Mouse (Mus musculus): Measurements from ENCODE around the gene Casc3. TPM values are rescaled to one million over a fixed set of nuclear protein-coding genes. Genes with fewer than 3 reads are reported as not detected.

Casc3 gene
- total and polyA plus RNA-seq, 3 experiments = 14.4 to 71.7 (median 16.7) TPM

- no peak for DNase-seq (ENCODE audit: extremely low read depth)
- Histone ChIP-seq H3K9ac (ENCODE audit: insufficient read depth, low read depth) (no peak overlapping the region), H3K27ac (ENCODE audit: insufficient read depth, low read depth) (no peak overlapping the region), H3K4me2 (ENCODE audit: insufficient read depth, low read depth, poor library complexity, severe bottlenecking) (no peak overlapping the region), H3K36me3 (replicated peaks in 1 of 2; ENCODE audit: control insufficient read depth in 1 of 2, insufficient read depth in 1 of 2, low read length in 1 of 2) (peaks cover 0 to 16% of the 10 kb centered on the region in 2 experiments), H3K4me1 (ENCODE audit: control insufficient read depth in 1 of 2, insufficient read depth in 2 of 2) (peaks cover 16 to 26% of the 10 kb centered on the region in 2 experiments), H3K9me3 (replicated peaks; ENCODE audit: low read length) (no peaks in the 10 kb centered on the region), H3K27me3 (replicated peaks) (no peaks in the 10 kb centered on the region), H3K79me2 (replicated peaks; ENCODE audit: control insufficient read depth, extremely low read depth, insufficient read depth, poor library complexity, severe bottlenecking) (no peaks in the 10 kb centered on the region), H3K4me3 (replicated peaks in 1 of 3; ENCODE audit: low read depth in 2 of 3, low read length in 2 of 3, poor library complexity in 1 of 3) (no peak overlapping the region)
- TF ChIP-seq IRF4 (IDR thresholded peaks at IDR 0.05; ENCODE audit: low read depth, low read length) (no peak), GABPA (IDR thresholded peaks at IDR 0.05; ENCODE audit: insufficient replicate concordance, low read depth, low read length) (no peak), BHLHE40 (IDR thresholded peaks at IDR 0.05; ENCODE audit: low read depth, low read length) (no peak), UBTF (IDR thresholded peaks at IDR 0.05; ENCODE audit: low read depth, low read length) (no peak), ZC3H11A (IDR thresholded peaks at IDR 0.05; ENCODE audit: low read depth, low read length) (no peak), KAT2A (IDR thresholded peaks at IDR 0.05; ENCODE audit: insufficient replicate concordance, low read length) (no peak), POLR2A (IDR thresholded peaks at IDR 0.05; ENCODE audit: low read depth, low read length) (no peak), CHD2 (IDR thresholded peaks at IDR 0.05; ENCODE audit: low read length) (no peak), TCF12 (IDR thresholded peaks at IDR 0.05; ENCODE audit: low read depth, low read length) (no peak), E2F4 (IDR thresholded peaks at IDR 0.05; ENCODE audit: insufficient replicate concordance, low read depth, low read length) (no peak), ZKSCAN1 (IDR thresholded peaks at IDR 0.05; ENCODE audit: borderline replicate concordance, low read depth, low read length) (no peak), NRF1 (IDR thresholded peaks at IDR 0.05; ENCODE audit: low read depth, low read length) (no peak), CHD1 (IDR thresholded peaks at IDR 0.05; ENCODE audit: low read depth, low read length) (no peak), PAX5 (IDR thresholded peaks at IDR 0.05; ENCODE audit: low read length) (no peak), USF2 (conservative IDR thresholded peaks at IDR 0.05; ENCODE audit: low read depth, low read length) (no peak)
- dilution Hi-C loops (cut with MboI; ENCODE audit: extremely low pct_ligation_motif_present, extremely low pct_unique_long_range_greater_than_20kb, low sequenced_read_pairs) = no loop called here
- in situ Hi-C loops (cut with MboI; ENCODE audit: low pct_ligation_motif_present, low pct_unique_long_range_greater_than_20kb, low sequenced_read_pairs) = no loop called here
These were observed 37.9 kb upstream of the Casc3 start for GRCm38 (mm10) chr11:98766816-98767215.

- in situ Hi-C loops (cut with MboI; ENCODE audit: low pct_ligation_motif_present, low pct_unique_long_range_greater_than_20kb, low sequenced_read_pairs) (no loop called here), dilution Hi-C loops (cut with MboI; ENCODE audit: extremely low pct_ligation_motif_present, extremely low pct_unique_long_range_greater_than_20kb, low sequenced_read_pairs) (no loop called here)
- peaks cover 0 to 16% of the 10 kb centered on the region in 2 experiments for H3K36me3 ChIP-seq (replicated peaks in 1 of 2; ENCODE audit: control insufficient read depth in 1 of 2, insufficient read depth in 1 of 2, low read length in 1 of 2)
- no peak for TF ChIP-seq EP300 (IDR thresholded peaks at IDR 0.05; ENCODE audit: low read length)
- TF ChIP-seq HCFC1 (IDR thresholded peaks at IDR 0.05; ENCODE audit: low read depth, low read length) = no peak
- TF ChIP-seq USF1 (IDR thresholded peaks at IDR 0.05; ENCODE audit: low read depth, low read length) = no peak
- no peak for DNase-seq (ENCODE audit: extremely low read depth)
- H3K27me3 ChIP-seq (replicated peaks) = no peaks in the 10 kb centered on the region
- H3K27ac ChIP-seq (ENCODE audit: insufficient read depth, low read depth) = no peak overlapping the region
- H3K4me3 ChIP-seq (replicated peaks in 1 of 3; ENCODE audit: low read depth in 2 of 3, low read length in 2 of 3, poor library complexity in 1 of 3) = no peak overlapping the region
- no peaks in the 10 kb centered on the region for H3K79me2 ChIP-seq (replicated peaks; ENCODE audit: control insufficient read depth, extremely low read depth, insufficient read depth, poor library complexity, severe bottlenecking)
- H3K4me2 ChIP-seq (ENCODE audit: insufficient read depth, low read depth, poor library complexity, severe bottlenecking) = no peak overlapping the region
- peaks cover 16 to 23% of the 10 kb centered on the region in 2 experiments for H3K4me1 ChIP-seq (ENCODE audit: control insufficient read depth in 1 of 2, insufficient read depth in 2 of 2)
- H3K9ac ChIP-seq (ENCODE audit: insufficient read depth, low read depth) = no peak overlapping the region
- no peaks in the 10 kb centered on the region for H3K9me3 ChIP-seq (replicated peaks; ENCODE audit: low read length)
These were observed 37.4 kb upstream of the Casc3 start for GRCm38 (mm10) chr11:98767276-98767675.

All from CH12.LX (cell line).